Mouse (Mus musculus) gonadal fat pad, adult 2 months (tissue): ENCODE measurements at regions not wholly inside any gene's neighbourhood (a gene's known extent, or its start where the extent isn't known, plus 50 kb on each side); places are given as distances from the start of the nearest gene placed in this dataset.

ENCODE experiments used
- DNase-seq: peaks from one replicate; pipeline ENCODE4 v3.0.0-alpha.2; 2012; ENCODE audit warnings: low read depth

DNA sequence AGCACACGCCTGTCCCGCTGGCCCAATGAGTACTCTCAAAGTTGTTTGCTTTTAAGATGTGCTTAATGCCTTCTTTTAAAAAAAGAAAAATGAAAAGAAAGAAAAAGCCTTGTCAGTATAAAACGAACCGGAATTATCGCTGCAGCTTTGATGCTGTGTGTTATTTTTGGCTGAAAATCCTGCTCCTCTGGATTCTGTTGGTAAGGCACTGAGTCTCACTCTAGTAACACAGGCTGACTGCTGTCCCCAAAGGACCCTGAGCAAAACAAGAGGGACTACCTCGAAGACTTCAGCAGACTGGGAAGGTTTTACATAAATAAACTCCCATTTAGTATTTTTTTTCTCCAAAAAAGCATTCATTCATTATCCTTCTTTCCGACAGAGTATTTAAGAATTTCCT is 196.1 kb upstream of the Ppargc1a start:
- DNase-seq = no peak

DNA sequence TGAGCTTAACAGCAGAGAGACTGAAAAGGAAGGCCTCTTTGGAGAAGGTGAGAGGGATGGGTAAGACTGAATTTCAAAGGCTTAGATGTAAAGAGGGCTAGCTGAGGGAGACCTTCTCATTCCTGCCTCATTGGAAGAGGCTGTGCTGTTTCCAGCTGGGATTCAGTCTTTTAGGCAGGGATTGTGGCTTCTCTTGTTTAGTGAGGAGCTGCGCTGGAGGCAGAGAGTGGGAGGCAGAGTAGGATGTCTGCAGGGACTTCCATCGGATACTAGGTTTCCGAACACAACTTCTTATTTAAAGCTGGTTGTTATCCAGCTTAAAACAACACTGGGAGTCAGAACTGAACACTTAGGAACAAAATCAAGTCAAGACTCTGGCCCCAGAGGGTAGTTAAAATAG is 194.8 kb upstream of the Ppargc1a start:
- no peak for DNase-seq

DNA sequence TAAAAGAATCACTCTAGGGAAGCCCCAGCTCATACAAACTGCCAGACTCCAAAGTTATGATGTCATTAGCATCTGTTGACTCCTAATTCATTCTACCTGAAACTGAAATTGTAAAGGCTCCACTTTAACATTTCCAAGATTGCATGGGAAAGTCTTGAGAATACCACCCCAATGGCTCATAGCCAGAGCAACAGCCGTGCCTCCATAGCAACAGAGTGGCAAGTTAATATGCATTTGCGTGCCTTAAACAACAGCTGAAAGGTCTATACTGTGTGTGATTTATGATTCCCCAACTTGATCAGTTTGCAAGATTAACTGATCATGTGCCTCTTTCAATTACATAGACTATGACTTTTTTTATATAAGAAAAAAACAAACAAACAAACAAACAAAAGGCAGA is 190.8 kb upstream of the Ppargc1a start:
- DNase-seq = no peak

DNA sequence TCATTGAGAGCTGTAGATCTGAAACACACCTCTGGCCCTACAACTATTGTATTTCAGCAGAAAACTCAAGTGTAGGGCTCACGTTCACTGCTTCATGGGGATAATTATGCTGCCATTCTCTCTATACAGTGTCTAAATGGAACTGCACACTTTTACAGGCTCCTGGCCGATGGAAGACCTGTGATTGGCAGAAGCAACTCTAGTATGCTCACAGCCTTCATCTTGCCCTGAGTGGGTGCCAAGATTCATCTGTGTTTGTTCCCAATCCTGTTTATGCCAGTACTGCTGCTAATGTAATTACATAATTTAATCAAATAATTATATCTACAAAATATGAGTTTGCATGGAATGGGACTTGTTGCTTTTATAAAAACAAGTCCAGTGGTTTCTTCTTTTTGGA is 190.3 kb upstream of the Ppargc1a start:
- no peak for DNase-seq

DNA sequence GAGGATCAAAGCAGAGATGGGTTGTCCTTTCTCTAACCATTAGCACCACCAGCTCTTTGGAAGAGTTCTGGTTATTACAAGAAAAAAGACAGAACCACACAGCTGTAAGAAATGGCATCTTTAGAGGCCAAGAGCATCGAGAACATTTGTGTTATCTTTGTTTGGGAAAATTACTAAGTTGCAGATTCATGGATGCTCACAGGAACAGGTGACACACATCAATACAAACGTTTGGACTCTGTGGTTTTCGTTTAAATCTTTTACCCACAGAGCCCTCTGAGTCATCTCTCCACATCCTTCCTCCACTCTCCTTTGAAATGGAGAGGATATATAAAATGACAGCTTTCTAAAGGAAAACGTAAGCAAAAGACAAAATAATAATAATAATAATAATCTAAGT is 184.5 kb upstream of the Ppargc1a start:
- no peak for DNase-seq

DNA sequence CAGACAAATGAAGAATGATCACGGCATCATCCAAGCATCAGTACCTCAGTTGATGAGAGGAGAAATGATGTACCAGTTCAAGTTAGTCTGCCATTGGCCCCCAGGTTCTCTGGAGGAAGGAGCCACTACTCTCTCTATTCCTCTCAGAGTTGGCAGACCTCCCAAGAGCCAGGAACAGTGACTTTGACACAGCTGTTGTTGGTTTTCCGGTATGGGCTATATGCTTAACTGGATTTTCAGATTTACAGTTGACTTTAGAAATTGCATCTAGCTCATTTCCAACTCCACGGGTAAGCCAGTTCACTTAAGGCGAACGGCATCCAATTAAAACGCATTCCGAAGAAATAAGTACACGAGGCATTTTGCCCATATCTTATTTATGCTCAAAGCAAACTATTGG is 182.9 kb upstream of the Ppargc1a start:
- DNase-seq = no peak

DNA sequence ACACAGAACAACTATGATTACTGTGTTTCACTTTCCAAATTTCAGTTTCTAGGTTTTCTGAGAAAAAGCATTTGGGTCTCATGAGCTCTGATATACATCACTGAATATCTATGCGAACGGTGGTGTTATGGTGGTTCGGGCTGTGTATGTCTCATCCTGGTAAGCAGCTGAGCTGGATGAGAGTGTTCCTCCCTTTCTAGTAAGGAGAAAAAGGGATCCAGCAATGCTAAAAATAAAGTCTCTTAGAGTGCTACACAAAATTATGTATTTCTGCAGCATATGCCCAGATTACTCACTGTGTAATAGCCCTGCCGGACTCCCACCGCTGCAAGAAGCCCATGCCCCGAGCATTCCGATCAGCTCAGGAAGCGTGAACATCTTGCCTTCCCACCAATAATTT is 173.4 kb upstream of the Ppargc1a start:
- no peak for DNase-seq

DNA sequence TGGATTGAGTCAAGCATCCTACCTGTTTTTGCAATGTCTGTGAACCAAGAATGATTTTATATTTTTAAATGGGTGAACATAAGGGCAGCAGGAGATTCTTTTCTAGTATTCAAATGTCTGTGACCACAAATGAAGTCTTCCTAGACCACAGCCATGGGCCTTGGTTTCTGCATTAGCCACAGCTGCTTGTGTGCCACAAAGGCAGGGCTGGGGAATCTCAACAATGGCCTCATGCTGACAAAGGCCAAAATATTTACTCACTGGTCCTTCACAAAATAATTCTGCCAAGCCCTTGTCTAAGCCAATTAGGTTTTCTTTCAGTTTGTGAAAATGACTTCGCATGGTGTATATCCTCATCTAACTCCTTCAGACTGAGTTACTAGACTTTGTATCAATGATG is 162.7 kb upstream of the Ppargc1a start:
- no peak for DNase-seq

DNA sequence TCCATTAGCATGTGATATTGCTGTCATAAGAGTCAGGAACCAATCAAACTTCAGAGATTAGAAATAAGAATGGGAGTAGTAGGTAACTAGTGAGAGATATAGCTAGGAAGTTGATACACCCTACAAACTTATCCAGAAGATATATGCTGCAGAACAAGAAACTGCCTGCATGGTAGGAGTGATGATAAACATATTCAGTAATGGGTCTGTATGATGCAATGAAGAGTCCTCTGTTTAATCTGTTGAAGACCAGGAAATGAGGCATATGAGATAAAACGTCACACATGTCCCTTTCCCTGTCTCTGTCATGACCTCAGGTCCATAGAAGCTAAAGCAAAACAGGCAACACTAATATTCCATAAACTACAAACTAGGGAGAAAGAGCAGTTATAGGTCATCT is 162.2 kb upstream of the Ppargc1a start:
- no peak for DNase-seq

DNA sequence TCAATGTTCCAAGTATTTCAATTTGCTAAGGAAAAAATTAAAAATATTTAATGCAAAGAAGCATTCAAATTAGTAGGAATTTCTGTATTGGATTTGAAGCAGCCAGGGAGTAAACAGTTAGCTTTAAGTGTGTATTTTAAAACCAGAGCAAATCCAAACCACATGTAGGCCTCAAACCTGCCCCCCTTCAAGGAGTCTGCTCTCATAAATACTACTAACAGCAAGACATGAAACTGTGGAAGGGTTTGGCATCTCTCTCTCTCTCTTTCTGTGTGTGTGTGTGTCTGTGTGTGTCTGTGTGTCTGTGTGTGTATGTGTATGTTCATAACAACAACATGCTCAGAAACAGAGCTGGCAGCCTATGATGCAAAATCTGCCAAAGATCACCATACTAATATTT is 159.2 kb upstream of the Ppargc1a start:
- no peak for DNase-seq

DNA sequence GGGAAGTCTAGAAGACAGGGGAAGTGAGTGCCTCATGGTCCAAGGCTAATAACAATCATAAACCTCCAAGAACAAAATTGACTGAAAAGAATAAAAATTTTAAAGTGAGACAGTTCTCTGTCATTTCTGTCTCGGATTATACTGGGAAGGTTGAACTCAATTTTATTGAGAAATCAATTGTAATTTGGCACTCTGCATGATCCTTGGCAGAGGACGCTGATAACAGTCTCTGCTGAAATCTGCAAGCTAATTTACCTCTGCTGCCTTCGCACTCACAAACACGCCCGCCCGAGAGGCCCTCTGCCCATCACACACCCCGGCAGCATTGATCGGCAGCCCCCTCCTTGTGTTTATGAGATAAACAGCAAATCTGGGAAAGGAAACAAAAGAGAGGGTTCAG is 151.4 kb upstream of the Ppargc1a start:
- DNase-seq = no peak

DNA sequence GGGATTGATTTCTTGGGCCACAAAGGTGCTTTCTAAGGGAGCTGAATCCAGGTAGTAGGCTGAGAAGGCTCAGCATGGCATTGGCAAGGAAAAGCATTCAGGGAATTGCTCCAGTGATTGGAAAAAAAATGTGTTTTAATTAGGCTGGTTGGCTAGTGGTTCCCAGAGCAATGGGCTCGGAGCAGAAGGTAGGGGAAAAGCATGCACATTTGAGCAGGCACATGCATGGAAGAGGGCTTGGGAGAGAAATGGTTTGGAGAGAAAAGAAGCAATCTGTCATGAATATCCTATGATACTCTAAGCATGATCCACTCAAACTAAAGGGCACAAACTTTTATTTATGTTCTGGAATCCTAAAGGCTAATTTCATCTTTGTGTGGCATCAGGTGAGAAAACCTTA is 150.9 kb upstream of the Ppargc1a start:
- no peak for DNase-seq

DNA sequence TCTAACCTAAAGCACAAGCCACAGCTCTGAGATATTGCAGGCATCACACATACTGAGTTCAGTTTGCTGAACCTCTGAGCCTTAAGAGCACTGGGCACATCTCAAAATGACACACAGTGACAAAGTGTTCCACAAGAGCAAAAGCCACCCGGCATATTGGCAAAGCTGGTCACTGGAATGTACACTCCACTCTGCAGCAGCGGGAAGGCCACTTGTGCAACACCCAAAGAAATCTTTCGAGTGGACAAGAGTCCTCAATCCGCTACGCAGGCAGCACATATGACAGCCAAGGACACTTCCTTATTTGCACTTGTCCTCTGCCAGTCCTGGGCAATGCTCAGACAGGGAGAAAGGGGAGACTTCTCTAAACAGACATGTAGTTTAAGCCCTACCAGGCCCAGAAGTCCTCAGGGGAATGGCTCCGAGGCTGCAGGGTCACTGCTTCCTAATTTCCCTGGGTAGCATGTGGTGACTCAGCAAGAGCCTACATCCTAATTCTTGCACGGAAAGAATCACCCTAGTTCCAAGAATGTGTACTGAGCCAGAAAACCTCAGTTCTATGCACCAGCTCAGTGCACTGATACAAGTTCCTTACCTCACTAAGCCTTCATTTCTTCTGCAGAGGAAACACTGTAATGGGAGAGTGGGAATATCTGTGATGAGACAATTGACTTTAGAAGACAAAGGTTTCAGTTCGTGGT is 144.5 kb upstream of the Ppargc1a start:
- DNase-seq = no peak

DNA sequence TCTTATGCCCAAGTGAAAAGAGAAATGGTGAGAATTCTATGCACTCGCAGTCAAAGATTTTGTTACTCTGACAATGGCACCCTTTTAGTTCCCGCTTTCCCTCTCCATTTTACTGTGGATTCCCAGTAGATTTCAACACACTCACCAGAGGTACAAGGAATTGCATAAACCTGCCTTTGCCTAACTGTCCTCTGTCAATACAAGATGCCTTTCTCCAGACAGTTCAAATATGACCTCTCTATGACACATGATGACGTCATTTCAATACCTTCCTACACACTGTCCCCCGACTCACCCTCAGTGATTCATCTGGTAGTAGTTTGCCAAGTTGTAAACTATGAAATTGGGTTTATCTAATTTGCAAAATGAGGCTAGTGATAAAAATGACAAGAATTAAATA is 143.1 kb upstream of the Ppargc1a start:
- peak; percentile 2 for DNase-seq

DNA sequence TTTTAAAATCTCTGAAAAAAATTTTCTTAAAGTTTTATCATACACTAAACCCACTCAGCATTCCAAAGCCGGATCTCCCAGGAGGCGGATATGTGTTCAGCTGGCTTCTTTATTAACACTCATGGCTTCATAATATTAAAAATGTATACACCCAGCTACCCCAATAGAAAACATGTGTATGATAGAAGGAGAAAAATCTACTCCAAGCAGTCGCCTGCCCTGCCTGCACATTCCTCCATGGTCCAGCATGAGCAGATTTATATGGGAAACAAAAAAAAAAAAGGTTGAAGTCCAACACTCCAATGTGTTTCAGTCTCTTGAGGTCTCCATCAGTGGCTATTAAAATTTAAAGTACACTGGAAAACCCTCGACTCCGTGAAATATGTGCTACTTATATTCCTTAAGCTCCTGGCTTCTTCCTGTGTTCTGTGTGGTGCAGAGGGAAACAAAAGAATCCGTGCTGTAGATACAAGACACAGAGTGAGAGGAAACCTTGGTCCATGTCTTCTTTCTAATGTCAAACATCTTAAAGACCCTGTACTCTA is 142.0 kb upstream of the Ppargc1a start:
- no peak for DNase-seq

DNA sequence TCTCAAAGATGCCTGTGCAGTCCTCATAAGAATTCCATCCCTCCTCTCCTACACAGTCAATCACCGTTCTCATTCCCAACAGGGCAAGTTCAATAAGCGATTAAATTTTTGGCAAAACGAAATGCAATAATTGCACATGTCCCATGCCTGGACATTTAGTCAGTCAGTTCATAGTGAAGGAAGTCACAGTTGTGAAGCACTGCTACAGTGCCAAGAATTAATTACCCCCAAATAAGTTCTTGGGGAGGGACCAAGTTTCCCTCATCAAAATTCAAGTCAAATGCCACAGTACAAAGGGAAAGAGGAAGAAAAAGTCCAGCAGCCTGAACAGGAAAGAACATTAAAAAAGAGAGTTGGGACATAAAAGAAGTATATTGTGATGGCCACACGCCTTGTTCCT is 112.4 kb upstream of the Ppargc1a start:
- DNase-seq = no peak

DNA sequence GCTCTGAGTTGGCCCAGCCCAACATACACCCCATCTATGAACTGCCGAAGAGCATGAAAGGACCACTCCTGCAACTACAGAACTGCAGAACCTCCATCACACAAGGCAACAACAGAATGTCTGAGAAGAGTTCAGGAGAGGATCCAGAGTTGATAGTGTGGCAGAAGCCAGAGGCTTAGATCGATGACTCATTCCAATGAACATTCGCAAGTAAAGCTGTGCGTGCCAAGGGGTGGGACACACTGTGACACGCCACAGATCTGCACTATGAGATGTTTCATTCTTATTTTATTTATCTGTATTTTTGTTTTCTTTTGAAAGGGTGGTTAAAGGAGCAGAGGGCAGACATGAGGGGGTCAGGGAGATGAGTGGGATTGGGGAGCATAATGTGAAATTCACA is 103.7 kb upstream of the Ppargc1a start:
- no peak for DNase-seq

DNA sequence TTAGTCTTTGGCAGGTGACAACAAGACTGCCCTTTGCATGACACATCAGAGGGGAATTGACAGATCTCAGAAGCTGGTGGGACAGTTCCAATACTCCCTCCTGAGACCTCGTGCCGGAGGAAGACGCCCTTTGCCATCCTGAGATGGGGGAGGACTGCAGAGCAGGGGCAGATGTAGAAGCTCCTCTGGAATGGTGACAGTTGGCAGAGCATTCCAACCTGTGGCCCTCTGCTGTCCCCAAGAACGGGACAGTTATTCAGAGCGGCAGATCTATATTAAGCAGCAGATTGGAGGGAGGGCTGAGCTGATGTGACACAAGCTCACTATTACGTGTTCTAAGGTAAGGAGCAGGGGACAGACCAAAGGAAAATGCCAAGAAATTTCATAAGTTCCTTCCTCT is 97.7 kb upstream of the Ppargc1a start:
- DNase-seq = no peak

DNA sequence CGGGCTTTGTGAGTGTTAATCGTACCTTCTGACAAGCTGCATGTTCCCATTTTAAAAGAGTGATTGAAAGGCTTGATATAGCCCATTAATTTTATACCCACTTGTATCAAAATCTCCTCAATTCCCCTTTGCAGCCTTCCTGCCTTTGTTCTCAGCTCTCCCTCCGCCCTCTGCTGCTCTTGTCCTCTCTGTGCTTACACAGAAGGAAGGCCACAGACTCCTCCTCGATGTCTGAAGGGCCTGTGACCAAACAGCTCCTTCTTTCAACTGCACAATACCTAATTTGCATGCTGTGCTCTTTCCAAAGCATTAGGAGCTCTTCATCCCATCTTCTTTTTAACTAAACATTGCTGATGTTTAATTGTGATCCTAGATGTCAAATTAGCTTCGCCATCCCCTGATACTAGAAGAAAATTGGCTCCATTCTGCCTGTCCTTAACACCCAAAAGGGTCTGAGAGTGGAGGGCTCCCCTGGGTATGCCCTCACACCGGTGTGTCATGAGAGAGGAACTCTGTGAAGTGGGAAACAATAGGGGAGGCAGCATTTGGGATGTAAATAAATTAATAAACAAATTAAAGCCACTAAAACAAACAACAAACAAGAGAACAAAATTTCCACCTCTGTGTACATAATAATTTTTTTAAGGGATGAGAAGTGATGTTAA is 90.8 kb upstream of the Ppargc1a start:
- DNase-seq = no peak

DNA sequence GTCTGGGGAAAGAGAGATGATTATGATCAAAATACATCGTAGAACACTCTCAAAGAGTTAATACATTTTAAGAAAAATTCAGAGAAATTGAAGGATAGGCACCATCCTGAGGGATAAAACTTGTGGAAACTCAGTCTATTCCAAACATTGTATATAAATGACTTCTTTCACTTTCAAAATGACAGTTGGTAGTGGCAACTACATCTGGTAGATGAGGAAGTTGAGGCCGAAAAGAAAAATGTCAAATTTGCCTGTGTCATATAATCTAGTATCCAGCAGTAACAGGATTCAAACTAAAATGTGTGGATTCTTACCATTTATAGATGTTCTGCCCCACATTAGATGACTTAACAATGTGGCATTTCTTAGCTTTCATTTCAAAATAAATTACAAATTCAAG is 86.0 kb upstream of the Ppargc1a start:
- no peak for DNase-seq

DNA sequence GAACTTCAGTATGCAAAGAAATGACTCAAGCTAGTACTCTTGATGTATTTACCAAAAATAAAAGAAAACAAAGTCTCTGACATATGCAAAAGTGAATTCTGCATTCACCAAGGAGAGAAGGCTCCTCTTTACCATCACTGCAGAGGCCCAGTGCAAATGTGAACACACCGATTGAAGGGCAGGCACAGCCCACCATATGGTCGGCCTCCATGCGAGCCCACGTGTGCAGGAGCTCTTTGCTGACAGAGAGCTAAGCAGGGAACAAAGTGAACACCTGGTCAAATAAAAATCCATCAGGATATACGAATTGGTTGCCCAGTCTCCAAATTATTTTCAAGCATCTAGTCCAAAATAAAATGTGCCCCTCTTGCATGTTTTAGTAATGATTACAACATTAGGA is 56.9 kb upstream of the Ppargc1a start:
- DNase-seq = no peak
